Mouse (Mus musculus) A20 (cell line): ENCODE data around the gene Entpd6.

Experiments used
- DNase-seq: peaks from one replicate; pipeline ENCODE4 v3.0.0-alpha.2; 2011; ENCODE audit warnings: low read depth, low spot score

The Entpd6 gene

GRCm38 (mm10) chr2:150748854-150749253 is at the start of gene Entpd6:
TSS of gene Entpd6 (plus strand) at chr2:150749042.
- DNase-seq, result peak; percentile 97

DNA sequence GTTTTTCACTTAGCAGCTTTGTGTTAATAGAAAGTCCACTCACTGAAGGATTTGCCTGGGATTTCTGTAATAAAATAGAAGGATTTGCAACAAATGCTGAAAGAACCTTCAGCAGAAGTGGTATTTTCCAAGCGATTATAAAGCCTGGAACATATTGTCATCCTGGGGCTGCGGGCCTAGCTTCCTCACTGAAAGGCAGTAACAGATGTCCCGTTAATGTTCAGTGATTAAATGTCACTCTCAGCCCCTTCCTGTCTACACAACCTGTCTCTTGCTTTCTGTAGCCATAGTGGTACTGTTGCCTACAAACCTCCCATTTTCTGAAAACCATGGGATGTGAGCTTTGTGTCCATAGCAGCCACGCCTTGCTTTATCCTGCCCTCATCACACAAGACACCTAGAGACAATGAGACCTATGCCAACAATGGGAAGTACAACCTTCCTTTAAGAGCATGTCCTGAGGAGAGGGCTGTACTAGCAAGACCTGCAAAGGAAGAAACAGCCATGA is 36.6 kb upstream of the Entpd6 start:
- DNase-seq, result no peak

DNA sequence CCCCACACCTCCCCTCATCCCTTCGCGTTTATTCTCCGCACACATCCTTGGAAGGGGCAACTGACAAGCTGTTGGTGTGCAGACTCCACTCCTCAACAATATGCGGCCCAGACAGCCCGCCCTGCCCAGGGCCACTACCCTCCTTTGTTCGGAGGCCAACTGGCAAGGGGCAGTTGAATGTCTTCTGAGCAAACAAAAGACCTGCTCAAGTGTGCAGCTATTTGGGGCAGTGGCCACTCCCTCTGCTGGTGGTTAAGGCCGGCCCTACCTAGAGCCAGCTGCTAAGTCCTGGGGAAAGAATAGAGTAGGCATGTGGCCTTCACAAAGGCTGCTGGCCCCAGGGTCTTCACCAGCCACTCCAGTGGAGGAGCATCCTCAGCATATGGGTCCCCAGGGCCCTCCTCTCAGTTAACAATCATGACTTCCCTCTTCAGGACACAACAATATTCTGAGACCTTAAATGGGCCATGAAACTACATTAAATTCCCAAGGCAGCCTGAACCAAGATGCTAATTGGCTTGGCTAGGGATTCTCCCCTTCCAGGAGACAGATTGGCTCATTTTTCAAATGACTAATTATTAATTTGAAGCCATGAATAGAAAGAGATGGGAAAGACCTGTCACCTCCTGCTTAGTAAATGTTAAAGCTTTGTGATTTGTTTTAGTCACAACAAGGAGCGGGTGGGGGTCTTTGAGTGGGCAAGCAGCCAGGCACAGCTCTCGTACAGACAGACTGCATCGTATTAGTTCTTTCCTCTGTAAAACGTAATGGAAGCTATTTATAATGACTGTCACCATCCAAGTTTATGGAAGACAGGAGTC is 12.9 kb upstream of the Entpd6 start:
- DNase-seq, result no peak

DNA sequence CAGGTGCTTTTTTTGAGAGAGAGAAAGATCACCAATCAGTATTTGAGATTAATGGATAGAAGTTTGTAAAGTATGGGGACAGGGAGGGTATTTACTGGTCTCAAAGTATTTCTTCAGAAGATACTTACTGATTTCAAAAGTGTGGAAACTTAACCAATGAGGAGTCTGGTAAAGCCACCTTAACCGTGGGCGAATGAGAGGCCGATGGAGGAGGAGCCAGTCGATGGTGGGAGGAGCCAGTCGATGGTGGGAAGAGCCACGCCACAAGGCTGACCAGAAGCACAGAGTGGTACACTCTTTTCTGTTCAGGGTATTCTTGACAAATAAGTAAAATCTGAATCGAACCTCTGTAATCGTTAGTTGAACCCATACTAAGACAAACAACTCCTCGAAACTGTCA is 11.0 kb upstream of the Entpd6 start:
- no peak for DNase-seq

- DNase-seq, result no peak
Observed at GRCm38 (mm10) chr2:150740145-150740841, 8.5 kb upstream of the Entpd6 start.

DNA sequence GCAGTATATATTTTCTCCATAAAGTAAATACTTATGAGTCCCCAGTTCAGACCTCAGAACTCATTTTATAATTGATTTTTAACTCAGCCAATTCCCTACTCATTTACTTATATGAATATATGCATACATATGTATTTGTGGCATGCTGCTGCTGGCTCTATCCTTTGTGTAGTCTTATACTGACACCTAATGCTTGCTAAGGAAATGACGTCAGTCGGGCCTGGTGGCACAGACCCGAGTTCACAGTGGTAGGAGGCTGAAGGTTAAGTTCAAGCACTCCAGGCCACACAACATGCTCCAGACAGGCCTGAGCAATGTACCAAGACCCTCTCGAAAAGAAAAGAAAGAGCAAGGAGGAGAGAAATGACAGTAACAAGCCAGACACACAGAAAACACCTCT is 7.4 kb upstream of the Entpd6 start:
- DNase-seq, result peak; percentile 46

GRCm38 (mm10) chr2:150745016-150745415 is 3.8 kb upstream of the Entpd6 start:
- DNase-seq, result no peak

DNA sequence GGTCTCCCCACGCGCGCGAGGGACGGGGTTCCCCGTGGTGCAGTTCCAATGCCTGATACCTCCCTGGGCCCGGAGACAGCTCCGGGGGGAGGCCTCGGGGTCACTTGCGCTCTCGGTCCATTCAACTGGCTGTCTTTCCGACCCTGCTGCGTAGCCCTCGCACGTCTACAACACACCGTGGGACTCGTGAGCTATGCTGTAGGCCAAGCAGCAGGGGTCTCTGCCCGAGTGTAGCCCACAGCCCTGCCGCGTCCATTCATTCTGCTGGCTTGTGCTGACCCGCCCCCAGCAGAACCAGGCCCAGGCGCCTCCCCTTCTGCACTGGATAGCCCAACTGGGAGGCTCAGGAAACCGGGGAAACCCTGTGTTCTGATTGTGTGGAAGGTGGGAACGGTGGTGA is 441 bp downstream of the Entpd6 start:
- DNase-seq, result no peak

GRCm38 (mm10) chr2:150750129-150750979 is 1.5 kb downstream of the Entpd6 start:
- peak; percentile 66 for DNase-seq

DNA sequence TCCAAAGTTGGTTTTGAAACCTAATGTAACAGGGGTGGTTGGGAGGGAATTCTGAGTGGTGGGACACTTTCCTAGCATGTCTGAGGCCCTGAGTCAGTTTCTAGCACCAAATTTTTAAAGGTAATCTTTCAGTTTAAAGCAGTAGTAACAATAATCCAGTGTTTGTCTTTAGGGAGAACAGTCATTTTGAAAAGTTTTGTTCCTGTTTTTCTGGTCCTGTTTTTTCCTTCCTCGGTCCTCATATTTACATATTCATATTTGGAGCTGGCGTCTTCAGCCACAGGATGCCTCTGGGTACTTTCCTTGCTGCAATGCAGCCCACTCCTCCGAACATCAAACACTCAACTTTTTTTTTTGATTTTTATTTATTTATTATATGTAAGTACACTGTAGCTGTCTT is 6.2 kb downstream of the Entpd6 start:
- peak; percentile 61 for DNase-seq

DNA sequence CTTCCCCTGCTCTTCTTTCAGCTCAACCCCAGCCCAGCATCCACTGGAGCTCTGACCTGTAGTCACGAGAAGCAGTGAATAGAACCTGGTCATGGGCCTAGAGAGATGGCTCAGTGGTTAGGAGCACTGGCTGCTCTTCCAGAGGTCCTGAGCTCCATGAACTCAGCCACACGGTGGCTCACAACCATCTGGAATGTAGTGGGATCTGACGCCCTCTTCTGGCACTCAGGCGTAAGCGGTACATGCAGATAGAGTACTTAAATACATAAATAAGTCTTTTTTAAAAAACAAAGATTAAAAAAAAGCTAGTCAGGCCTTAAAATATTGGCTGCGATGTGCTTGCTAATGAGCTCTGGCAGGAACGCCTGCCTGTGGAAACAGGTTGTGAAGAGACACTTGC is 12.6 kb downstream of the Entpd6 start:
- no peak for DNase-seq

- DNase-seq, result no peak
Observed at GRCm38 (mm10) chr2:150765619-150766018, 16.8 kb downstream of the Entpd6 start.

GRCm38 (mm10) chr2:150766083-150766862 is 17.4 kb downstream of the Entpd6 start:
- no peak for DNase-seq

- DNase-seq, result no peak
Observed at GRCm38 (mm10) chr2:150768678-150769077, 19.8 kb downstream of the Entpd6 start.

GRCm38 (mm10) chr2:150770747-150771146 is 21.9 kb downstream of the Entpd6 start:
- no peak for DNase-seq

- no peak for DNase-seq
Observed at GRCm38 (mm10) chr2:150771169-150771568, 22.3 kb downstream of the Entpd6 start.

GRCm38 (mm10) chr2:150771996-150772395 is 23.2 kb downstream of the Entpd6 start:
- DNase-seq, result no peak

DNA sequence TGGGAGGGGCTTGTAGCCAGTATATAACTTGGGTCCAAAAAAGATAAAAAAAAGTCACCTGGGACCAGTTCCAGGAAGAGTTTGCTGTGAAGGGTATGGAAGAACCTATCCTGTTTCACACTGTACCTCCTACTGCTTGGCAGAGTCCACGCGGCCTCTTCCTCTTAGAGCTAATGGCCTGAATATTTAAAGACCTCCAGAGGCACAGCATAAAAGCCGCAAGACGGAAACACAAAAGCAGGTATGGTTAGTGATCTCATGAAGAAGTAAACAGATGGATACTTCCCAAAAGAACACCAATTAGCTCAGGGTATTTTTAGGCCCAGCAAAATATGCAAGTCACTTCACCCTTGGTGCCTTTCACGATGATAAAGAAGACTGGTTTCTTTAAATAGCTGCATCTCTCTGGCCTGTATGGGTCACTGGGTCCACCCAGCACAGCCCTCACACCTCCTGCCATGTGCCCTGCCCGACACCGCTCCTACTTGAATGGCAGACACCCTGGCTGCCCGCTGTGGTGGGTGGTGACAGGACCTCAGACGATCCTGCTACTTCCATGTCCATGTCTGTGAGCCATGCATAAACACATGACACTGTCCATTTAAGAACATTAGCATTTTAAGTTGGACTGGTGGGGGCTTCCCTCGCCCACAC is 23.8 kb downstream of the Entpd6 start:
- no peak for DNase-seq

DNA sequence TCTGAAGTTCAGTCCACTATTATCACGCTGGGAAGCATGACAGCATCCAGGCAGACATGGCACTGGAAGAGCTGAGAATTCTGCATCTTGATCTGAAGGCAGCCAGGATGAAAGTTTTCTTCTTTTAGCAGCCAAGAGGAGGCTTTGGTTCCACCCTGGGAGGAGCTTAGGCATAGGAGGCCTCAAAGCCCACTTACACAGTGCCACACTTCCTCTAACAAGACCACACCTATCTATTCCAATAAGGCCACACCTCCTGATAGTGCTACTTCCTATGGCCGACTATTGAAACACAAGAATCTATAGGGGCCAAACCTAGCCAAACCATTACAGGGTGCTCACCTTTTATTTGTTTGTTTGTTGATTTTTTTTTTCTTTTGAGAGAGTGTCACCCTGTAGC is 34.0 kb downstream of the Entpd6 start:
- DNase-seq, result no peak
